Comparison of ENCODE assay signal across 9 mouse cellular contexts in genomic region chr3:131112573-131112955, GRCm38 (mm10). TPM values are rescaled to one million over a fixed set of nuclear protein-coding genes. Genes with fewer than 3 reads are reported as not detected.
DNase-seq lines count a peak whose midpoint lies in the region; ATAC-seq lines count a peak whose summit lies in the region.
"Had no signal": no experiment of that assay in that cellular context is flagged by ENCODE, and none has a peak within 500 bp of the region (broad histone marks: within the 10 kb centered on the region; RNA-seq: fewer than 3 reads in every experiment).

No protein-coding gene starts in this region.

- DNase-seq in heart, embryonic 10.5 days (ENCODE audit: low spot score), result no peak
- DNase-seq in heart, postnatal 36 days, result no peak
- peak; percentile 73 to 75 for DNase-seq in CD8-positive naive resting alpha-beta T cell, adult 2 months (ENCODE audit: low read depth in 2 of 2, low spot score in 2 of 2)
- no peak for DNase-seq in hindbrain, embryonic 11.5 days (ENCODE audit: low spot score)
- no peak for DNase-seq in urinary bladder, postnatal 14 days (ENCODE audit: low spot score)
- no peak for DNase-seq in c-Kit-positive CD71-positive TER-119-positive erythroid progenitor cells, embryonic 14.5 days (ENCODE audit: low spot score)
- no peak for DNase-seq in layer of hippocampus, postnatal 36 days

- no peak for ATAC-seq in hindbrain, embryonic 11.5 days (ENCODE audit: low FRiP score)
- no peak for ATAC-seq in midbrain, embryonic 12.5 days (ENCODE audit: low FRiP score, low read depth)

- no peaks in the 10 kb centered on the region for H3K9me3 ChIP-seq in heart, embryonic 10.5 days
- no peaks in the 10 kb centered on the region for H3K9me3 ChIP-seq in hindbrain, embryonic 11.5 days (ENCODE audit: control insufficient read depth, low read length)
- no peaks in the 10 kb centered on the region for H3K9me3 ChIP-seq in midbrain, embryonic 12.5 days

- peaks cover 41% of the 10 kb centered on the region for H3K4me1 ChIP-seq in heart, embryonic 10.5 days
- H3K4me1 ChIP-seq in hindbrain, embryonic 11.5 days (replicated peaks; ENCODE audit: control insufficient read depth, insufficient read depth, low read length), result peaks cover 8% of the 10 kb centered on the region
- H3K4me1 ChIP-seq in midbrain, embryonic 12.5 days, result peaks cover 32% of the 10 kb centered on the region

- H3K4me3 ChIP-seq in heart, embryonic 10.5 days, result peak overlapping the region; percentile 84
- peak overlapping the region; percentile 56 for H3K4me3 ChIP-seq in hindbrain, embryonic 11.5 days (ENCODE audit: low read depth, low read length)
- H3K4me3 ChIP-seq in midbrain, embryonic 12.5 days, result peak overlapping the region; percentile 86
- H3K4me3 ChIP-seq: erythroblast, embryonic 14.5 days had no signal

- H3K36me3 ChIP-seq in heart, embryonic 10.5 days, result peaks cover 14% of the 10 kb centered on the region
- no peaks in the 10 kb centered on the region for H3K36me3 ChIP-seq in hindbrain, embryonic 11.5 days (ENCODE audit: control insufficient read depth, insufficient read depth, low read length)
- H3K36me3 ChIP-seq in midbrain, embryonic 12.5 days, result peaks cover 22% of the 10 kb centered on the region

- peak overlapping the region; percentile 75; the same call in 1 of the 2 replicates for H3K9ac ChIP-seq in hindbrain, embryonic 11.5 days (ENCODE audit: low read depth, low read length)
- H3K9ac ChIP-seq in midbrain, embryonic 12.5 days (replicated peaks), result peak overlapping the region; percentile 92

- intact Hi-C loops in heart, postnatal 36 days (cut with DNase I), result no loop called here

- peak overlapping the region; percentile 94 for H3K27ac ChIP-seq in heart, embryonic 10.5 days
- no peak overlapping the region for H3K27ac ChIP-seq in hindbrain, embryonic 11.5 days (ENCODE audit: low read depth, low read length)
- H3K27ac ChIP-seq in midbrain, embryonic 12.5 days (replicated peaks), result peak overlapping the region; percentile 87

- peak overlapping the region; percentile 93 for H3K4me2 ChIP-seq in hindbrain, embryonic 11.5 days (replicated peaks; ENCODE audit: low read depth, low read length)
- H3K4me2 ChIP-seq in midbrain, embryonic 12.5 days (replicated peaks), result peak overlapping the region; percentile 71

- 0% methylated on average over 7 of the region's 7 CpGs for WGBS in heart, embryonic 10.5 days
- WGBS in hindbrain, embryonic 11.5 days, result 1% methylated on average over 7 of the region's 7 CpGs
- under 1% methylated on average over 7 of the region's 7 CpGs for WGBS in midbrain, embryonic 12.5 days

- peaks cover 17% of the 10 kb centered on the region for H3K27me3 ChIP-seq in heart, embryonic 10.5 days (ENCODE audit: insufficient read depth, poor library complexity, severe bottlenecking)
- peaks cover 19% of the 10 kb centered on the region for H3K27me3 ChIP-seq in hindbrain, embryonic 11.5 days (ENCODE audit: control insufficient read depth, insufficient read depth, low read length)
- H3K27me3 ChIP-seq in midbrain, embryonic 12.5 days, result peaks cover 17% of the 10 kb centered on the region; the same call in 1 of the 2 replicates

RNA-seq across cellular contexts. Expression of gene Lef1, which starts 2.3 kb away (rescaled TPM):
- polyA plus RNA-seq in heart, embryonic 10.5 days (2016; fragmentation: Nextera tagmentation; extraction: Ambion mirVana), result 22.2 and 29.3 TPM in 2 replicates
- under 1 TPM; 0.19 to 0.31 TPM for total RNA-seq in heart, postnatal 36 days (2021)
- polyA plus RNA-seq in hindbrain, embryonic 11.5 days (2014; fragmentation: Nextera tagmentation; extraction: Ambion mirVana), result 24.1 and 24.6 TPM in 2 replicates
- 97.0 and 103 TPM in 2 replicates for polyA plus RNA-seq in midbrain, embryonic 12.5 days (2016; fragmentation: Nextera tagmentation; extraction: Ambion mirVana)
- total RNA-seq in layer of hippocampus, postnatal 36 days (2021), result 1 to 10 TPM; 5.5 to 6.7 TPM
- polyA plus RNA-seq: erythroblast, embryonic 14.5 days had no signal

Comparison
In these comparisons a context has a peak if more than half of its experiments do, and no peak if none do; other contexts are left out.
1. DNase-seq: peak in CD8-positive naive resting alpha-beta T cell, adult 2 months (2 of 2); none in heart, embryonic 10.5 days (single experiment), heart, postnatal 36 days (0 of 2), hindbrain, embryonic 11.5 days (single experiment), urinary bladder, postnatal 14 days (single experiment), c-Kit-positive CD71-positive TER-119-positive erythroid progenitor cells, embryonic 14.5 days (single experiment) and layer of hippocampus, postnatal 36 days (0 of 2).
2. Peak in every context shown above with its lines, with median percentiles within 50 percentile points of each other: H3K4me3 ChIP-seq.